Mouse (Mus musculus) liver, postnatal 0 days (tissue): ENCODE measurements at regions not wholly inside any gene's neighbourhood (a gene's known extent, or its start where the extent isn't known, plus 50 kb on each side); places are given as distances from the start of the nearest gene placed in this dataset.
"Not testable (repeated sequence)": the region's sequence is repeated elsewhere in the genome, so short reads cannot be mapped to it uniquely, and the experiment has no call there.

Experiments used
- ATAC-seq: fragments of 200-750 bp; cut with Nextera tagmentation; 2 replicates; pipeline ENCODE4 v1.8.0; 2017; ENCODE audit warnings: mild to moderate bottlenecking, moderate library complexity
- DNase-seq: peaks from one replicate; pipeline ENCODE4 v3.0.0-alpha.2; 2016
- H3K27ac ChIP-seq: fragments of 300-500 bp; sonication (generic); 2 replicates; pipeline ENCODE4 v1.5.1; 2014; ENCODE audit warnings: antibody characterized with exemption, moderate library complexity, mild to moderate bottlenecking, low read depth
- H3K27me3 ChIP-seq: fragments of 300-500 bp; sonication (generic); 2 replicates; pipeline ENCODE4 v1.6.1; 2014; ENCODE audit warnings: low read length, control low read depth, mixed read lengths; ENCODE audit not compliant: insufficient read depth
- H3K36me3 ChIP-seq: fragments of 300-500 bp; sonication (generic); replicated peaks from 2 replicates; pipeline ENCODE4 v1.6.1; 2014; ENCODE audit warnings: mild to moderate bottlenecking, control low read depth, low read length, moderate library complexity, mixed read lengths; ENCODE audit not compliant: insufficient read depth
- H3K4me1 ChIP-seq: fragments of 300-500 bp; sonication (generic); 2 replicates; pipeline ENCODE4 v1.6.1; 2014; ENCODE audit warnings: antibody characterized with exemption, mild to moderate bottlenecking, control low read depth; ENCODE audit not compliant: insufficient read depth
- H3K4me2 ChIP-seq: fragments of 300-500 bp; sonication (generic); 2 replicates; pipeline ENCODE4 v1.6.1; 2014; ENCODE audit warnings: low read depth, mild to moderate bottlenecking, low read length, moderate library complexity, mixed read lengths
- H3K4me3 ChIP-seq: fragments of 300-500 bp; sonication (generic); 2 replicates; pipeline ENCODE4 v1.5.1; 2014; ENCODE audit warnings: low read depth, low read length
- H3K9ac ChIP-seq: fragments of 300-500 bp; sonication (generic); replicated peaks from 2 replicates; pipeline ENCODE4 v1.6.1; 2014; ENCODE audit warnings: mild to moderate bottlenecking, moderate library complexity
- H3K9me3 ChIP-seq: fragments of 300-500 bp; sonication (generic); 2 replicates; pipeline ENCODE4 v1.6.1; 2016; ENCODE audit warnings: mild to moderate bottlenecking, control low read depth, low read length, mixed read lengths
- CTCF ChIP-seq: sonication (generic); IDR thresholded peaks from 2 replicates; pipeline ENCODE4 v1.5.1; 2016; ENCODE audit warnings: antibody characterized with exemption, low read depth
- EP300 ChIP-seq: IDR thresholded peaks from 2 replicates; pipeline ENCODE4 v1.6.1; 2016; ENCODE audit warnings: antibody characterized with exemption, low read depth, mild to moderate bottlenecking
- WGBS: fragments of 180-500 bp; shearing (Covaris S2); extraction: QIAGEN DNeasy Blood & Tissue Kit; methylation state at CpG from one replicate; pipeline ENCODE4 v1.1.7; 2014; ENCODE audit not compliant: insufficient replicate concordance; 5-methylcytosine and 5-hydroxymethylcytosine counted together

- H3K27ac ChIP-seq = no peak overlapping the region
- no peak overlapping the region for H3K4me2 ChIP-seq
- no peaks in the 10 kb centered on the region for H3K4me1 ChIP-seq
- no peaks in the 10 kb centered on the region for H3K36me3 ChIP-seq
- DNase-seq = no peak
- no peaks in the 10 kb centered on the region for H3K9me3 ChIP-seq
- WGBS = 79% methylated on average over 1 of the region's 1 CpGs
- no peak overlapping the region for H3K9ac ChIP-seq
- no peak overlapping the region for H3K4me3 ChIP-seq
- no peak for TF ChIP-seq EP300
- no peak for TF ChIP-seq CTCF
- no peaks in the 10 kb centered on the region for H3K27me3 ChIP-seq
- ATAC-seq = no peak
Measured at GRCm38 (mm10) chr1:81739981-81740380, 492.9 kb upstream of the Gm9747 start.

DNA sequence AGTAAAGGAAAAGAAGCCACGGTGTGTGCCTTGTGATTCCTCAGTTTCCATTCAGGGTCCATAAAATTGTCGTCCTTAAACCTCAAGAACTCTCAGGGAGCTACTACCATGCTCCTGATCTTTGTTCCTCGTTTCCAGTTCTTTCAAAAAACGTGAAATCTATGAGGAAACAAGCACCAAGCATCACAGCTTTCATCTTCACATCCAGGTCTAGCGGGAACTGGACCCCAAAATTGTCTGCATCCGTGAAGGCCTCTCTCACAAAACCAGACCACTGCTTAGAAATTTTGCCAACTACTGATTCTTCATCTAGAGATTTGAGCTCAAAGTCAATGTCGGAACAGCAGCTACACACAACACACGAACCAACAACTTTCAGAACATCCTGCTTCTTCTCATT lies 491.0 kb upstream of the Gm9747 start:
- H3K9me3 ChIP-seq, ATAC-seq, H3K4me3 ChIP-seq, H3K27ac ChIP-seq, H3K27me3 ChIP-seq, H3K36me3 ChIP-seq, DNase-seq, H3K4me1 ChIP-seq, H3K9ac ChIP-seq, H3K4me2 ChIP-seq: not testable (repeated sequence)
- 66% methylated on average over 8 of the region's 8 CpGs for WGBS

GRCm38 (mm10) chr1:81744524-81744923 lies 488.4 kb upstream of the Gm9747 start:
- Histone ChIP-seq H3K27ac (no peak overlapping the region), H3K9me3 (no peaks in the 10 kb centered on the region), H3K4me3 (no peak overlapping the region), H3K9ac (no peak overlapping the region), H3K36me3 (no peaks in the 10 kb centered on the region), H3K4me2 (no peak overlapping the region), H3K27me3 (no peaks in the 10 kb centered on the region), H3K4me1 (no peaks in the 10 kb centered on the region)
- ATAC-seq (no peak), DNase-seq (no peak)
- TF ChIP-seq EP300 = no peak
- no peak for TF ChIP-seq CTCF
- WGBS = 47% methylated on average over 8 of the region's 8 CpGs

GRCm38 (mm10) chr1:81745024-81745960 lies 487.6 kb upstream of the Gm9747 start:
- DNase-seq = no peak
- no peak for ATAC-seq
- Histone ChIP-seq H3K4me3 (no peak overlapping the region), H3K36me3 (no peaks in the 10 kb centered on the region), H3K27me3 (no peaks in the 10 kb centered on the region), H3K9ac (no peak overlapping the region), H3K27ac (no peak overlapping the region), H3K4me2 (no peak overlapping the region), H3K9me3 (no peaks in the 10 kb centered on the region), H3K4me1 (no peaks in the 10 kb centered on the region)
- TF ChIP-seq EP300 (no peak), CTCF (no peak)
- WGBS = 73% methylated on average over 14 of the region's 14 CpGs

DNA sequence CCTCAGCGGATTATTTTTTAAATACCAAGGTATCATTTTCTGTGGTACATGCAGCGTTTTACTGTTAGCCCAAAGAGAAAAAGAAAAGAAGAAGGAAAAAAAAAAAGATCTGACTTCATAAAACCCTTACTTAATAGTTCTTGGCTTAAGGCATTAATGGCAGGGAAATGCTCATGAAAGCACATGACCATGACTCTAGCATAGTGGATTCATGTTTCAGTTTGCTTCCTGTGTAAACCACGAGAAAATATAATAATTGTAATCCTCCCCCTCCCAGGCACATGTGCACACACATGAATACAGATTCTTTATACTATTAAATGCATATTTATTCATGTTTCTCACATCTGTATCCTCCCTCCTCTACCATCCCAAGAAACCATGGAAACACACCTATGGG lies 486.9 kb upstream of the Gm9747 start:
- no peak for TF ChIP-seq CTCF
- TF ChIP-seq EP300 = no peak
- ATAC-seq = no peak
- WGBS = 72% methylated on average over 3 of the region's 3 CpGs
- no peaks in the 10 kb centered on the region for H3K4me1 ChIP-seq
- no peak for DNase-seq
- H3K9ac ChIP-seq = no peak overlapping the region
- no peak overlapping the region for H3K4me2 ChIP-seq
- H3K27ac ChIP-seq = no peak overlapping the region
- H3K27me3 ChIP-seq = no peaks in the 10 kb centered on the region
- H3K9me3 ChIP-seq = no peaks in the 10 kb centered on the region
- H3K4me3 ChIP-seq = no peak overlapping the region
- H3K36me3 ChIP-seq = no peaks in the 10 kb centered on the region

DNA sequence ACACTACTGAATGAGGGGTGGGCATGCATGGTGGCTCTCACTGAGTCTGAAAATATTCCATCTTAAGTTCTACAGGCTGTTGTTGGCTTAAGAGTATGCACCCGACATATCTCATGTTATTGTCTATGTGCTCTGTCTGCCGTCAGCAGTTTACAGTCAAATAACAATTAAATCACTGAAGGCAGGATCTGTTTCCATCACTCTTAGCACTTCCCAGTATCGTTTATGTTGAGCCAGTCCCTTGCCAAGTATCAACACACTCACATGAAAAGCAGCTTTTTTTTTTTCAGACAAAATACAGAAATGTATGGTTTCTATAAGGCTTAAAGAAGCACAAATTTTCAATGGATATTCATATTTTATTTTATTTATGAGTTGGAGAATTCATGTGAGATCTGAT lies 485.9 kb upstream of the Gm9747 start:
- WGBS = 61% methylated on average over 3 of the region's 3 CpGs
- no peak for DNase-seq
- no peak overlapping the region for H3K4me3 ChIP-seq
- no peak for TF ChIP-seq CTCF
- no peak for TF ChIP-seq EP300
- no peaks in the 10 kb centered on the region for H3K27me3 ChIP-seq
- no peak for ATAC-seq
- no peak overlapping the region for H3K4me2 ChIP-seq
- no peaks in the 10 kb centered on the region for H3K4me1 ChIP-seq
- H3K9ac ChIP-seq = no peak overlapping the region
- no peaks in the 10 kb centered on the region for H3K36me3 ChIP-seq
- H3K9me3 ChIP-seq = no peaks in the 10 kb centered on the region
- H3K27ac ChIP-seq = no peak overlapping the region
